In the genomic region with DNA sequence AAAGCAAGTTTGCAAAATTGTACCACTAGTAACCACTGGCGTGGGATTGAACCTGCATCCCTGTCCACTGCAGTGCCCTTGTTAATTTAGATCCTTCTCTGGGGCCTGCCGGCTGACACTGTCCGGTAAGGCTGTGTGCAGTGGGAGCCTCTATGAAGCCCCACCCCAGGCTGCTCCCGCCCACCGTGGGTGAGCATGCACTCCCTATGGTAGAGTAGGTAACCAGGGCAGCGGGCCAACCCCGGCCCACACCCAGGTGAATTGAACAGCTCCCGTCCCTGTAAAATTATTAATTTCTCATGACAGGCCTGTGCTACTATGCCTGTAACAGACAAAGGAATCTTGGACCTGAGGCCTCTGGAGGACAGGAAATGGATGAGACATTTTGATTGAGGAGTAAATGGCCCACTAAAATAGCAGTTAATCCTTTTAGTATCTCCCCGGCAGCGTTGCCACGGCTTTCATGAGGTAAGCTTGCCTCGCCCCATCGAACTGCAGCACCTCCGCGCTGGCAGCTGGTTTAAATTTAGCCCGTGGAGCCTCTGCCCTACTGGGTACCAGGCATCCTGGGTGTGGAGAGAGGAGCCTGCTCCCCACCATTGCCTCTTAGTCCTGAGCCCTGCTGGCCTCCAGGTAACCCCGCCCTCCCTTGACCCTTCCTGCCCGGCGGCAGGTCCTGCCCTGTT, we compare ENCODE assay signal across 13 mouse cellular contexts.
DNase-seq lines count a peak whose midpoint lies in the region; ATAC-seq and TF ChIP-seq lines count a peak whose summit lies in the region.
"Had no signal": no experiment of that assay in that cellular context is flagged by ENCODE, and none has a peak within 500 bp of the region (broad histone marks: within the 10 kb centered on the region; RNA-seq: fewer than 3 reads in every experiment).

No protein-coding gene starts in this region.

- no peaks in the 10 kb centered on the region for H3K36me3 ChIP-seq in intestine, postnatal 0 days (ENCODE audit: control insufficient read depth, insufficient read depth)
- H3K36me3 ChIP-seq in midbrain, embryonic 16.5 days (ENCODE audit: control insufficient read depth, insufficient read depth, low read length) = no peaks in the 10 kb centered on the region
- H3K36me3 ChIP-seq: G1E had no signal

- no peaks in the 10 kb centered on the region for H3K4me1 ChIP-seq in intestine, postnatal 0 days (replicated peaks; ENCODE audit: control insufficient read depth, insufficient read depth, low read length)
- peaks cover 9% of the 10 kb centered on the region for H3K4me1 ChIP-seq in midbrain, embryonic 16.5 days (ENCODE audit: control insufficient read depth, insufficient read depth, low read length)
- H3K4me1 ChIP-seq: megakaryocyte, embryonic 14.5 days had no signal

- 32% methylated on average over 19 of the region's 19 CpGs for WGBS in intestine, postnatal 0 days
- WGBS in midbrain, embryonic 16.5 days = 44% methylated on average over 19 of the region's 19 CpGs

- no peaks in the 10 kb centered on the region for H3K9me3 ChIP-seq in intestine, postnatal 0 days (ENCODE audit: control insufficient read depth)
- no peaks in the 10 kb centered on the region for H3K9me3 ChIP-seq in midbrain, embryonic 16.5 days (replicated peaks; ENCODE audit: control insufficient read depth, low read length, poor library complexity, severe bottlenecking)
- H3K9me3 ChIP-seq: G1E; megakaryocyte, embryonic 14.5 days had no signal

- ATAC-seq in intestine, postnatal 0 days = no peak
- ATAC-seq in midbrain, embryonic 16.5 days = peak; percentile 41; the same call in 1 of the 2 replicates

- H3K4me3 ChIP-seq in intestine, postnatal 0 days (ENCODE audit: low read depth, low read length) = no peak overlapping the region
- no peak overlapping the region for H3K4me3 ChIP-seq in midbrain, embryonic 16.5 days (ENCODE audit: low read depth, low read length)
- H3K4me3 ChIP-seq: megakaryocyte, embryonic 14.5 days had no signal

- no peaks in the 10 kb centered on the region for H3K27me3 ChIP-seq in intestine, postnatal 0 days (replicated peaks; ENCODE audit: control insufficient read depth, insufficient read depth, low read length)
- H3K27me3 ChIP-seq in midbrain, embryonic 16.5 days (ENCODE audit: control insufficient read depth, insufficient read depth, low read depth, low read length) = no peaks in the 10 kb centered on the region; the same call in 1 of the 2 replicates

- H3K4me2 ChIP-seq in intestine, postnatal 0 days (replicated peaks; ENCODE audit: low read depth) = peak overlapping the region; percentile 21; the same call in 1 of the 2 replicates
- no peak overlapping the region for H3K4me2 ChIP-seq in midbrain, embryonic 16.5 days (ENCODE audit: low read length)

- no peak overlapping the region for H3K27ac ChIP-seq in intestine, postnatal 0 days (ENCODE audit: low read depth, low read length)
- no peak overlapping the region for H3K27ac ChIP-seq in midbrain, embryonic 16.5 days (ENCODE audit: low read length)
- H3K27ac ChIP-seq: liver, embryonic 14.5 days had no signal

- peak; percentile 38 for DNase-seq in embryo, embryonic 10.5 days (ENCODE audit: low spot score)
- no peak for DNase-seq in embryo, embryonic 10 days (ENCODE audit: low spot score)
- peak; percentile 33 for DNase-seq in MN1 (ENCODE audit: low spot score)
- DNase-seq in yolk sac, embryonic 10.5 days (ENCODE audit: low spot score) = no peak
- no peak for DNase-seq in urinary bladder, postnatal 10 days (ENCODE audit: low spot score)
- DNase-seq in gastrocnemius, postnatal 25 days = no peak
- DNase-seq: adrenal gland, adult 2 months; layer of hippocampus, adult 9-11 months had no signal

- no peak for TF ChIP-seq CTCF in intestine, postnatal 0 days (IDR thresholded peaks at IDR 0.05; ENCODE audit: low read depth)

- no peak overlapping the region for H3K9ac ChIP-seq in intestine, postnatal 0 days (ENCODE audit: low read depth, low read length)
- H3K9ac ChIP-seq in midbrain, embryonic 16.5 days (ENCODE audit: low read depth, low read length) = 0 out of 2 replicates have a peak overlapping the region, but pooled peaks have one; percentile 40
- H3K9ac ChIP-seq: liver, embryonic 14.5 days had no signal

Comparison
In these comparisons a context has a peak if more than half of its experiments do, and no peak if none do; other contexts are left out.
1. DNase-seq: peak in embryo, embryonic 10.5 days (single experiment) and MN1 (single experiment); none in embryo, embryonic 10 days (single experiment), yolk sac, embryonic 10.5 days (single experiment), urinary bladder, postnatal 10 days (single experiment) and gastrocnemius, postnatal 25 days (single experiment).